Mouse (Mus musculus) stomach, embryonic 15.5 days (tissue): ENCODE data around the gene Bud13. TPM values are rescaled to one million over a fixed set of nuclear protein-coding genes. Genes with fewer than 3 reads are reported as not detected.
"Not testable (repeated sequence)": the region's sequence is repeated elsewhere in the genome, so short reads cannot be mapped to it uniquely, and the experiment has no call there.

Source experiments
- ATAC-seq: fragments of 200-750 bp; cut with Nextera tagmentation; 2 replicates; pipeline ENCODE4 v1.8.0; 2017; ENCODE audit warnings: low read depth, moderate number of reproducible peaks, moderate TSS enrichment; ENCODE audit not compliant: insufficient read depth, low FRiP score
- H3K27ac ChIP-seq: fragments of 300-500 bp; sonication (generic); 2 replicates; pipeline ENCODE4 v1.5.1; 2015; ENCODE audit warnings: mild to moderate bottlenecking, inconsistent platforms
- H3K27me3 ChIP-seq: fragments of 300-500 bp; sonication (generic); replicated peaks from 2 replicates; pipeline ENCODE4 v1.6.1; 2015; ENCODE audit warnings: inconsistent platforms
- H3K36me3 ChIP-seq: fragments of 300-500 bp; sonication (generic); 2 replicates; pipeline ENCODE4 v1.6.1; 2015; ENCODE audit warnings: inconsistent platforms
- H3K4me1 ChIP-seq: fragments of 300-500 bp; sonication (generic); 2 replicates; pipeline ENCODE4 v1.6.1; 2015; ENCODE audit warnings: inconsistent platforms
- H3K4me2 ChIP-seq: fragments of 300-500 bp; sonication (generic); 2 replicates; pipeline ENCODE4 v1.6.1; 2015; ENCODE audit warnings: mild to moderate bottlenecking, inconsistent platforms
- H3K4me3 ChIP-seq: fragments of 300-500 bp; sonication (generic); replicated peaks from 2 replicates; pipeline ENCODE4 v1.5.1; 2015; ENCODE audit warnings: inconsistent platforms
- H3K9ac ChIP-seq: fragments of 300-500 bp; sonication (generic); 2 replicates; pipeline ENCODE4 v1.6.1; 2015; ENCODE audit warnings: inconsistent platforms
- H3K9me3 ChIP-seq: fragments of 300-500 bp; sonication (generic); 2 replicates; pipeline ENCODE4 v1.6.1; 2016; ENCODE audit warnings: inconsistent platforms
- WGBS: fragments of 180-500 bp; shearing (Covaris S2); methylation state at CpG from one replicate; pipeline ENCODE4 v1.1.7; 2015; 5-methylcytosine and 5-hydroxymethylcytosine counted together
- polyA plus RNA-seq: library from polyadenylated mRNA; unstranded; fragments of >200 nt; fragmentation: Nextera tagmentation; extraction: Ambion mirVana; gene quantifications from 2 replicates; pipeline ENCODE4 v1.2.1, GENCODE M21; 2015

The Bud13 gene
- polyA plus RNA-seq, 1 experiment from 2014 or later, result 18.8 TPM

DNA sequence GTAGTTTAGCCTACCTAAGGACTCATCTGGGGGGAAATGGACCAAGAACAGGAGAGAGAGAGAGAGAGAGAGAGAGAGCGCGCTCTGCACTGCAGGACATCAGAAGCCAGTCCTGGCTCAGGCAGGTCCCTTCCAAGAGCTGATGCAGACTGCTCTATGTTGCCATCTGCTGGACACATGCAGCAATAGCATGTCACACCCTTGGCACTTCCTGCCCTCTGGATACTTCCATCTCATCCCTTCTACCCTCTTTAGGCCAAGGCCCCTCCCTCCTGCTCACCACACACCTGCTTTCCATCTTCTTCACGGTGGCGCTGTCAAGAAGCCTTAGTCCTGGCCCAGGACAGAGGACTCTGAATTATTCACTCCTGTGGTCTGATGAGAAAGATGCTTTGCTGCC is 31.7 kb downstream of the Bud13 start:
- Histone ChIP-seq H3K4me3 (no peak overlapping the region), H3K36me3 (no peaks in the 10 kb centered on the region), H3K27me3 (no peaks in the 10 kb centered on the region), H3K27ac (no peak overlapping the region), H3K9me3 (no peaks in the 10 kb centered on the region), H3K9ac (no peak overlapping the region), H3K4me2 (no peak overlapping the region), H3K4me1 (no peaks in the 10 kb centered on the region)
- WGBS, result 11% methylated on average over 4 of the region's 4 CpGs
- peak; percentile 32; the same call in 1 of the 2 replicates for ATAC-seq

DNA sequence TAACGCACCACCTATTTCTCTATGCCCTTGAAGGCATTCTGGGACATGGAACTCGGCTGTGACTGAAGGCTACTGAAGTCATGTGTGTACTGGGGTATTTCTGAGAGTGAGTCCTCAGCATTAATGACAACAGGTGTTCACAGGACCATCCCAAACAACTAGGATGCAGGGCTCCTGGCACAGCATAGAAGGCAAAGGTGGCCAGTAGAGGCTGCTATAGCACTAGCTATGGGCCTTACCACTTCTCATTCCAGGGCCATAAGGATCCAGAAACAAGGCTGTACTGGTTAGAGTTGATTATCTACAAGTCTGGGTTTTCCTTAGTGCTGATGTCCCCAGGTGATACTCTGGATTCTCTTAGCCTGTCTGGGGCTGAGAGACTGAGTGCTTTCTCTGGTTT is 32.1 kb downstream of the Bud13 start:
- no peak overlapping the region for H3K4me2 ChIP-seq
- no peak overlapping the region for H3K27ac ChIP-seq
- no peak overlapping the region for H3K9ac ChIP-seq
- no peaks in the 10 kb centered on the region for H3K4me1 ChIP-seq
- H3K36me3 ChIP-seq, result no peaks in the 10 kb centered on the region
- no peaks in the 10 kb centered on the region for H3K9me3 ChIP-seq
- no peaks in the 10 kb centered on the region for H3K27me3 ChIP-seq
- 46% methylated on average over 2 of the region's 2 CpGs for WGBS
- no peak for ATAC-seq
- no peak overlapping the region for H3K4me3 ChIP-seq

- Histone ChIP-seq H3K4me2 (no peak overlapping the region), H3K9ac (no peak overlapping the region), H3K4me1 (no peaks in the 10 kb centered on the region), H3K27me3 (no peaks in the 10 kb centered on the region), H3K4me3 (no peak overlapping the region), H3K36me3 (no peaks in the 10 kb centered on the region), H3K9me3 (no peaks in the 10 kb centered on the region), H3K27ac (no peak overlapping the region)
- no peak for ATAC-seq
- 59% methylated on average over 11 of the region's 11 CpGs for WGBS
Measured at GRCm38 (mm10) chr9:46315807-46316365, 33.1 kb downstream of the Bud13 start.

DNA sequence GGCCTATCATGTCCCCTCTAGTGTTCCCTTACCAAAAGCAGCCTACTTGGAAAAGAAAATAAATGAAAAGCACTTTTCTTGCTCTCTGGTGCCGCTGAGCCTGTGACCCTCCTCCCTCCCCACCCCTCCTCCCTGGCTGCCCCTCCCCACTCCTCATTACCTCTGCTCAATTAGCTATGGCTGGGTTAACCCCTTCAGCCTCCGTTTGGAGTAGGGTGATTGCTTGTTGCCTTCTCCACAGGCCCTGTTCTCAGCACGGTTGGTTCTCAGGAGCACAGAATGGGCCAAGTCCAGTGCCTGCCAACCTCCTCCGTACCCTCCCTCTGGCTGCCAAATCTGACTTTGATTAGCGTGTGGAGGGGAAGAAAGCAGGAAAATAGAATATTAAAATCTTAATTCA is 33.6 kb downstream of the Bud13 start:
- H3K9ac ChIP-seq, result no peak overlapping the region

DNA sequence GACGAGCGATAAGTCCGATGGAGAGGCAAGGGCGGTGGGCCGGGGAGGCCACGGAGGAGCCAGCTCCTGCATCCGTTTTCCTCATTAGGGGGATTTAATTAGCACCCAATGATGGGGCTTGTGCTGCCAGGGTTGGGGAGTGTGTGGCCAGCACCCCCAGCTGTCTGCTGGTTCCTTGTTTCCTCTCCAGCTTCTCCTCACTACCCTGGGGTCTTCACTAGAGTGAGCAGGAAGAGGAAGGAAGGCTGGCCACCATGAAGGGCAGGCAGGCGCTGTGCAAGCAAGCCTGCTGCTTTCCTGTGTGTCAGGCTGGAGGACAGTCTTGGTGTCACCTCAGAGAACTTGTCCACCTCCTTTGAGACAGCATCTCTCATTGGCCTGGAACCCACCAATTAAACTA is 34.1 kb downstream of the Bud13 start:
- 64% methylated on average over 8 of the region's 8 CpGs for WGBS
- no peak overlapping the region for H3K9ac ChIP-seq
- no peaks in the 10 kb centered on the region for H3K36me3 ChIP-seq
- no peak for ATAC-seq
- H3K4me2 ChIP-seq, result no peak overlapping the region
- no peaks in the 10 kb centered on the region for H3K9me3 ChIP-seq
- H3K4me3 ChIP-seq, result no peak overlapping the region
- H3K27me3 ChIP-seq, result no peaks in the 10 kb centered on the region
- no peak overlapping the region for H3K27ac ChIP-seq
- no peaks in the 10 kb centered on the region for H3K4me1 ChIP-seq

More for the DNA sequence above, 33.6 kb downstream of the Bud13 start:
- no peak for ATAC-seq
- H3K36me3 ChIP-seq, result no peaks in the 10 kb centered on the region
- no peak overlapping the region for H3K4me2 ChIP-seq
- H3K27ac ChIP-seq, result no peak overlapping the region
- H3K4me1 ChIP-seq, result no peaks in the 10 kb centered on the region
- no peak overlapping the region for H3K4me3 ChIP-seq
- no peaks in the 10 kb centered on the region for H3K9me3 ChIP-seq
- no peaks in the 10 kb centered on the region for H3K27me3 ChIP-seq
- 38% methylated on average over 5 of the region's 5 CpGs for WGBS

- ATAC-seq, result no peak
- WGBS, result 89% methylated on average over 3 of the region's 3 CpGs
Measured at GRCm38 (mm10) chr9:46317957-46318356, 35.1 kb downstream of the Bud13 start.

DNA sequence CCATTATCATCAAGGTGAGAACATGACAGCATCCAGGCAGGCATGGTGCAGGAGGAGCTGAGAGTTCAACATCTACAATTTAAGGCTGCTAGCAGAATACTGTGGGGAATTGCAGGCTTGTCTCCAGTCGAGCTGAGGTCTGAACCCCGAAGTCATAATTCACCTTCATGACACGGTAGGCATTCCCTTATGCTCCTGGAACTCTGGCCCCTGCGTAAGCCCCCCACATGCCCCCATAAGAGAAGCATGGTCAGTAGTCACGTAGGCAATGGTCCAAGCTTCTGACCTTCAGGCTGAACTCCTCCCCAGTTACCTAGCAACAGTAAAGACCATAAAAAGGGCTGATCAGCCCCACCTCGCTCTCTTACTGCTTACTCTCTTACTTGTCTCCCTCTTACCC is 37.1 kb downstream of the Bud13 start, which contains the start of gene 4931429L15Rik:
Gene 4931429L15Rik, minus strand, starts transcription at position 101 of the 400 bp plus-strand sequence.
- not testable (repeated sequence) for H3K4me3 ChIP-seq, H3K4me1 ChIP-seq, H3K27me3 ChIP-seq, H3K27ac ChIP-seq, H3K9me3 ChIP-seq, H3K4me2 ChIP-seq, H3K9ac ChIP-seq, ATAC-seq, H3K36me3 ChIP-seq
- WGBS, result 86% methylated on average over 6 of the region's 6 CpGs

More at GRCm38 (mm10) chr9:46317957-46318356, 35.1 kb downstream of the Bud13 start:
- Histone ChIP-seq H3K27me3 (no peaks in the 10 kb centered on the region), H3K9ac (no peak overlapping the region), H3K36me3 (no peaks in the 10 kb centered on the region), H3K27ac (no peak overlapping the region), H3K4me2 (no peak overlapping the region), H3K4me1 (no peaks in the 10 kb centered on the region), H3K9me3 (no peaks in the 10 kb centered on the region), H3K4me3 (no peak overlapping the region)

- no peak overlapping the region for H3K27ac ChIP-seq
- no peak for ATAC-seq
- no peak overlapping the region for H3K4me3 ChIP-seq
- no peak overlapping the region for H3K4me2 ChIP-seq
- no peaks in the 10 kb centered on the region for H3K9me3 ChIP-seq
- 81% methylated on average over 2 of the region's 2 CpGs for WGBS
- no peaks in the 10 kb centered on the region for H3K4me1 ChIP-seq
- no peaks in the 10 kb centered on the region for H3K27me3 ChIP-seq
- H3K36me3 ChIP-seq, result no peaks in the 10 kb centered on the region
- no peak overlapping the region for H3K9ac ChIP-seq
Measured at GRCm38 (mm10) chr9:46320461-46320860, 37.7 kb downstream of the Bud13 start.

GRCm38 (mm10) chr9:46326694-46327405 is 44.0 kb downstream of the Bud13 start:
- no peaks in the 10 kb centered on the region for H3K36me3 ChIP-seq
- H3K9me3 ChIP-seq, result no peaks in the 10 kb centered on the region
- no peaks in the 10 kb centered on the region for H3K27me3 ChIP-seq
- 90% methylated on average over 11 of the region's 11 CpGs for WGBS
- no peak overlapping the region for H3K27ac ChIP-seq
- no peak overlapping the region for H3K9ac ChIP-seq
- no peak overlapping the region for H3K4me2 ChIP-seq
- H3K4me1 ChIP-seq, result 0 out of 2 replicates have a peak, but pooled peaks cover 12% of the 10 kb centered on the region
- ATAC-seq, result no peak
- no peak overlapping the region for H3K4me3 ChIP-seq

- H3K4me3 ChIP-seq, result peak overlapping the region; percentile 33
Measured at GRCm38 (mm10) chr9:46327706-46328571, 45.1 kb downstream of the Bud13 start.

DNA sequence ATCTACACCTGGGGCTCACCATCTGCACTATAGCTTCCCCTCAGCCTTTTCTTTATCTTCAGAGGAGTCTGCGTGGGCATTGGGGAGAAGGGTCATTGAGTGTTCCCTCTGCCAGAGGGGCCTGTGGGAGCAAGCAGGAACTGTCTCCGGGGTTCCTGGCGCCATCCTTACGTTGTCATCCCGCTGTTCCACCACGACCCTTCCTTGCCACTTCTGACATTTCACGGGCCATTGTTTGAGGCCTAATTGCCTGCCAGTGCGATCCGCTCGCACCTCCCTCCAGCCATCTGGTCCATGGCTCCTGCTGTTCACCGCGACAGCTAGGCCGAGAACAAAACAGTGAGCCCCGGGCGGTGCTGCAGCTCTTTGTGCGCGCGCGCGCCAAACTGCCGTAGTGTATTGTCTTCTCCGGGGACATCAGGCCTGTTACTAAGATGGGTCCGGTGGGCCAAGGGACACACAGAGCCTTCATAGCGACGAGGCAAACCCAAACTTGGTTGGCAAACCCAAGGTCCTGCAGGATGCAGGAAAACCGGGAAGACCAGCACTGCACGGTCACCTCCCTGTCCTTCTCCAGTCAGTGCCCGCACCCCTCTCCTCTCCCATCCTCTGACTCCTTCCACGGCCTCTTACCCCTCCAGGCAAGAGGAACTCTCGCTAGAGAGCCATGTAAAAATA is 45.9 kb downstream of the Bud13 start:
- Histone ChIP-seq H3K27me3 (no peaks in the 10 kb centered on the region), H3K27ac (peak overlapping the region; percentile 8; the same call in 1 of the 2 replicates), H3K4me1 (0 out of 2 replicates have a peak, but pooled peaks cover 12% of the 10 kb centered on the region), H3K9ac (peak overlapping the region; percentile 19; the same call in 1 of the 2 replicates), H3K4me3 (peak overlapping the region; percentile 33), H3K4me2 (peak overlapping the region; percentile 56), H3K36me3 (no peaks in the 10 kb centered on the region), H3K9me3 (no peaks in the 10 kb centered on the region)
- WGBS, result 8% methylated on average over 30 of the region's 30 CpGs
- peak; percentile 48; the same call in 1 of the 2 replicates for ATAC-seq

More at GRCm38 (mm10) chr9:46327706-46328571, 45.1 kb downstream of the Bud13 start:
- WGBS, result 70% methylated on average over 25 of the region's 25 CpGs
- no peak overlapping the region for H3K27ac ChIP-seq
- 0 out of 2 replicates have a peak, but pooled peaks cover 12% of the 10 kb centered on the region for H3K4me1 ChIP-seq
- H3K9ac ChIP-seq, result no peak overlapping the region
- peak overlapping the region; percentile 56 for H3K4me2 ChIP-seq
- no peak for ATAC-seq
- H3K36me3 ChIP-seq, result no peaks in the 10 kb centered on the region
- no peaks in the 10 kb centered on the region for H3K9me3 ChIP-seq
- H3K27me3 ChIP-seq, result no peaks in the 10 kb centered on the region
